Mouse (Mus musculus): Measurements from ENCODE around the gene Kctd18. TPM values are rescaled to one million over a fixed set of nuclear protein-coding genes. Genes with fewer than 3 reads are reported as not detected.
A peak's percentile ranks its signal among the peaks of the same experiment; 100 is the strongest.

Kctd18 gene
- total RNA-seq, 2 experiments from 2014 or later, result 9.6 to 19.9 TPM

GRCm38 (mm10) chr1:57995432-57996132 is 23.2 kb downstream of the Kctd18 start, which contains the start of gene Sgo2a:
Sgo2a (plus strand) TSS chr1:57995971.
- ATAC-seq (replicated peaks; ENCODE audit: poor library complexity), result peak; percentile 99

GRCm38 (mm10) chr1:57991277-57991676 is 27.5 kb downstream of the Kctd18 start:
- ATAC-seq (replicated peaks; ENCODE audit: poor library complexity), result no peak

GRCm38 (mm10) chr1:57989052-57989600 is 29.6 kb downstream of the Kctd18 start:
- ATAC-seq (replicated peaks; ENCODE audit: poor library complexity), result 0 out of 2 replicates have a peak, but pooled peaks have one; percentile 20

GRCm38 (mm10) chr1:57976860-57977259 is 41.9 kb downstream of the Kctd18 start:
- ATAC-seq (replicated peaks; ENCODE audit: poor library complexity), result 0 out of 2 replicates have a peak, but pooled peaks have one; percentile 26

GRCm38 (mm10) chr1:57971588-57971987 is 47.2 kb downstream of the Kctd18 start:
- ATAC-seq (replicated peaks; ENCODE audit: poor library complexity), result no peak

GRCm38 (mm10) chr1:57969327-57970271 is 49.2 kb downstream of the Kctd18 start:
- peak; percentile 99 for ATAC-seq (replicated peaks; ENCODE audit: poor library complexity)

- ATAC-seq (replicated peaks; ENCODE audit: poor library complexity), result no peak
These were observed 63.0 kb downstream of the Kctd18 start for GRCm38 (mm10) chr1:57955774-57956173.

GRCm38 (mm10) chr1:57954376-57954765 is 64.4 kb downstream of the Kctd18 start:
- no peak for ATAC-seq (replicated peaks; ENCODE audit: poor library complexity)

GRCm38 (mm10) chr1:57953586-57954375 is 65.0 kb downstream of the Kctd18 start:
- ATAC-seq (replicated peaks; ENCODE audit: poor library complexity), result no peak

- no peak for ATAC-seq (replicated peaks; ENCODE audit: poor library complexity)
These were observed 66.2 kb downstream of the Kctd18 start for GRCm38 (mm10) chr1:57952509-57952908.

GRCm38 (mm10) chr1:57949716-57950115 is 69.0 kb downstream of the Kctd18 start:
- ATAC-seq (replicated peaks; ENCODE audit: poor library complexity), result no peak

- no peak for ATAC-seq (replicated peaks; ENCODE audit: poor library complexity)
These were observed 69.6 kb downstream of the Kctd18 start for GRCm38 (mm10) chr1:57949195-57949594.

GRCm38 (mm10) chr1:57947552-57948347 is 71.0 kb downstream of the Kctd18 start:
- no peak for ATAC-seq (replicated peaks; ENCODE audit: poor library complexity)

- no peak for ATAC-seq (replicated peaks; ENCODE audit: poor library complexity)
These were observed 76.5 kb downstream of the Kctd18 start for GRCm38 (mm10) chr1:57942215-57942614.

GRCm38 (mm10) chr1:57941734-57942133 is 77.0 kb downstream of the Kctd18 start:
- ATAC-seq (replicated peaks; ENCODE audit: poor library complexity), result no peak

GRCm38 (mm10) chr1:57941095-57941494 is 77.7 kb downstream of the Kctd18 start:
- no peak for ATAC-seq (replicated peaks; ENCODE audit: poor library complexity)

- ATAC-seq (replicated peaks; ENCODE audit: poor library complexity), result no peak
These were observed 78.1 kb downstream of the Kctd18 start for GRCm38 (mm10) chr1:57940691-57941090.

- ATAC-seq (replicated peaks; ENCODE audit: poor library complexity), result no peak
These were observed 84.5 kb downstream of the Kctd18 start for GRCm38 (mm10) chr1:57934287-57934686.

- ATAC-seq (replicated peaks; ENCODE audit: poor library complexity), result no peak
These were observed 100.2 kb downstream of the Kctd18 start for GRCm38 (mm10) chr1:57918567-57918966.

- no peak for ATAC-seq (replicated peaks; ENCODE audit: poor library complexity)
These were observed 101.4 kb downstream of the Kctd18 start for GRCm38 (mm10) chr1:57917342-57917741.
